Comparison of ENCODE assay signal across 9 mouse cellular contexts in the genomic region with DNA sequence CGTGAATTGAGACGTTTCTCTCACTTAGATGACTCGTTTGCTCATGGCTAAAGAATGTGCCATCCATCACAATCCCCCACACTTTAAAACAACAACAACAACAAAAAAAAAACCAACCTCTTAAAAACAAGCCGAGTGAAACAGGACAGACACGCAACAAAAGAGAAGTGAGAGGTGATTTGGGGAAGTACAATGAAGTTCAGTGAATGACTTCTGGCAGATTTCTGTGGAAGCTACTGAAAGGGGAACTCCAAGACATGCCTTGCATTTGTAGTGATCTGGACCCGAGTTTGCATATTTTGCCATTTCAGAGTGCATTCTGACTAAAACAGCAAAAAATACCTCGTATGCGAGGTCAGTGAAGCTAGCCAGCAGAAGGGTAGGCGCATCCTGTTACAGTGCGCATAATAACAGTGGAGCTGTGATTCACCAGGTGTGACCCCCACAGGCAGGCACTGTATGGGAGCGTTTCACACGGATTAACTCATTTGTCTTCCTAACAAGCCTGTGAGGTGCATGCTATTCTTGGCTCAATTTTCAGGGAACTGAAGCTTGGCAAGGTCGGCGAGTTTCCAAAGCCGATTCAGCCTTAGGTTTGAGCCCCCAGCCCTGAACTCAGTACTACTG. TPM values are rescaled to one million over a fixed set of nuclear protein-coding genes. Genes with fewer than 3 reads are reported as not detected.
DNase-seq lines count a peak whose midpoint lies in the region; ATAC-seq and TF ChIP-seq lines count a peak whose summit lies in the region.
"Had no signal": no experiment of that assay in that cellular context is flagged by ENCODE, and none has a peak within 500 bp of the region (broad histone marks: within the 10 kb centered on the region; RNA-seq: fewer than 3 reads in every experiment).

No protein-coding gene starts in this region.

- H3K4me2 ChIP-seq in midbrain, postnatal 0 days (ENCODE audit: low read depth, low read length, poor library complexity, severe bottlenecking), result 0 out of 2 replicates have a peak overlapping the region, but pooled peaks have one; percentile 23
- H3K4me2 ChIP-seq in midbrain, embryonic 13.5 days (replicated peaks), result no peak overlapping the region
- H3K4me2 ChIP-seq in liver, embryonic 13.5 days, result peak overlapping the region; percentile 23
- peak overlapping the region; percentile 21; the same call in 1 of the 2 replicates for H3K4me2 ChIP-seq in stomach, postnatal 0 days (replicated peaks; ENCODE audit: low read depth)
- H3K4me2 ChIP-seq: midbrain, embryonic 12.5 days had no signal

- peak; percentile 38; the same call in 1 of the 2 replicates for ATAC-seq in frontal cortex, adult (ENCODE audit: low TSS enrichment)
- ATAC-seq in midbrain, postnatal 0 days (ENCODE audit: low FRiP score), result no peak
- ATAC-seq in midbrain, embryonic 13.5 days, result no peak
- ATAC-seq in liver, embryonic 13.5 days (ENCODE audit: low read depth), result no peak
- no peak for ATAC-seq in stomach, postnatal 0 days (ENCODE audit: low FRiP score, low TSS enrichment)

- no peak overlapping the region for H3K9ac ChIP-seq in midbrain, postnatal 0 days (replicated peaks; ENCODE audit: low read length, poor library complexity, severe bottlenecking)
- H3K9ac ChIP-seq in midbrain, embryonic 13.5 days (replicated peaks), result no peak overlapping the region
- H3K9ac ChIP-seq in liver, embryonic 13.5 days, result no peak overlapping the region; the same call in 1 of the 2 replicates
- no peak overlapping the region for H3K9ac ChIP-seq in stomach, postnatal 0 days (ENCODE audit: low read length)
- H3K9ac ChIP-seq: midbrain, embryonic 12.5 days had no signal

- no peak overlapping the region for H3K27ac ChIP-seq in midbrain, postnatal 0 days (ENCODE audit: low read depth, low read length)
- no peak overlapping the region for H3K27ac ChIP-seq in midbrain, embryonic 13.5 days
- no peak overlapping the region for H3K27ac ChIP-seq in liver, embryonic 13.5 days
- H3K27ac ChIP-seq in stomach, postnatal 0 days (replicated peaks), result no peak overlapping the region
- H3K27ac ChIP-seq: midbrain, embryonic 12.5 days had no signal

- H3K4me3 ChIP-seq in midbrain, postnatal 0 days (ENCODE audit: low read depth, low read length), result no peak overlapping the region
- H3K4me3 ChIP-seq in midbrain, embryonic 13.5 days (replicated peaks), result no peak overlapping the region
- no peak overlapping the region for H3K4me3 ChIP-seq in liver, embryonic 13.5 days (replicated peaks)
- H3K4me3 ChIP-seq in stomach, postnatal 0 days (ENCODE audit: low read depth, low read length), result no peak overlapping the region
- H3K4me3 ChIP-seq: midbrain, embryonic 12.5 days had no signal

- peaks cover 4% of the 10 kb centered on the region; the same call in 1 of the 2 replicates for H3K9me3 ChIP-seq in midbrain, postnatal 0 days (ENCODE audit: low read length)
- H3K9me3 ChIP-seq in midbrain, embryonic 13.5 days, result no peaks in the 10 kb centered on the region
- 0 out of 2 replicates have a peak, but pooled peaks cover 3% of the 10 kb centered on the region for H3K9me3 ChIP-seq in liver, embryonic 13.5 days (replicated peaks)
- no peaks in the 10 kb centered on the region for H3K9me3 ChIP-seq in stomach, postnatal 0 days (ENCODE audit: control insufficient read depth, low read length)
- H3K9me3 ChIP-seq: midbrain, embryonic 12.5 days had no signal

- TF ChIP-seq EP300 in stomach, postnatal 0 days (optimal IDR thresholded peaks at IDR 0.05), result no peak

- WGBS in midbrain, postnatal 0 days, result 15% methylated on average over 15 of the region's 15 CpGs
- 24% methylated on average over 15 of the region's 15 CpGs for WGBS in midbrain, embryonic 13.5 days
- 16% methylated on average over 15 of the region's 15 CpGs for WGBS in liver, embryonic 13.5 days (ENCODE audit: insufficient replicate concordance)
- 27% methylated on average over 15 of the region's 15 CpGs for WGBS in stomach, postnatal 0 days

- H3K36me3 ChIP-seq in midbrain, postnatal 0 days (ENCODE audit: insufficient read depth, low read length), result no peaks in the 10 kb centered on the region
- no peaks in the 10 kb centered on the region for H3K36me3 ChIP-seq in midbrain, embryonic 13.5 days
- no peaks in the 10 kb centered on the region; the same call in 1 of the 2 replicates for H3K36me3 ChIP-seq in liver, embryonic 13.5 days
- no peaks in the 10 kb centered on the region for H3K36me3 ChIP-seq in stomach, postnatal 0 days (ENCODE audit: control insufficient read depth, insufficient read depth, low read length)
- H3K36me3 ChIP-seq: midbrain, embryonic 12.5 days had no signal

- no peaks in the 10 kb centered on the region for H3K4me1 ChIP-seq in midbrain, postnatal 0 days (ENCODE audit: insufficient read depth, low read length)
- H3K4me1 ChIP-seq in midbrain, embryonic 13.5 days (replicated peaks), result peaks cover 12% of the 10 kb centered on the region; the same call in 1 of the 2 replicates
- H3K4me1 ChIP-seq in liver, embryonic 13.5 days (replicated peaks), result peaks cover 48% of the 10 kb centered on the region
- 0 out of 2 replicates have a peak, but pooled peaks cover 6% of the 10 kb centered on the region for H3K4me1 ChIP-seq in stomach, postnatal 0 days (replicated peaks; ENCODE audit: control insufficient read depth, insufficient read depth)

- DNase-seq in frontal cortex, postnatal 36 days (ENCODE audit: low spot score in 2 of 2), result no peak
- peak; percentile 45 for DNase-seq in midbrain, postnatal 0 days (ENCODE audit: low spot score)
- DNase-seq in liver, embryonic 13.5 days, result no peak
- no peak for DNase-seq in stomach, postnatal 0 days (ENCODE audit: low spot score)
- DNase-seq in urinary bladder, postnatal 10 days (ENCODE audit: low spot score), result no peak
- DNase-seq in gastrocnemius, adult 8-10 months (ENCODE audit: low spot score in 2 of 2), result no peak

- no peaks in the 10 kb centered on the region for H3K27me3 ChIP-seq in midbrain, postnatal 0 days (ENCODE audit: insufficient read depth, low read length)
- no peaks in the 10 kb centered on the region for H3K27me3 ChIP-seq in midbrain, embryonic 13.5 days
- peaks cover 18% of the 10 kb centered on the region for H3K27me3 ChIP-seq in liver, embryonic 13.5 days
- no peaks in the 10 kb centered on the region for H3K27me3 ChIP-seq in stomach, postnatal 0 days (ENCODE audit: control insufficient read depth, insufficient read depth, low read length)
- H3K27me3 ChIP-seq: midbrain, embryonic 12.5 days had no signal

- no peak for TF ChIP-seq CTCF in midbrain, postnatal 0 days (IDR thresholded peaks at IDR 0.05)
- no peak for TF ChIP-seq CTCF in stomach, postnatal 0 days (IDR thresholded peaks at IDR 0.05; ENCODE audit: low read depth)

RNA-seq across cellular contexts. Expression of a gene that starts 17.4 kb away (rescaled TPM):
- total RNA-seq in midbrain, postnatal 0 days (2014; rRNA removed), result 19.4 and 20.8 TPM in 2 replicates
- 8.5 and 9.5 TPM in 2 replicates for polyA plus RNA-seq in midbrain, postnatal 0 days (2015; fragmentation: Nextera tagmentation; extraction: Ambion mirVana)
- 8.3 and 9.3 TPM in 2 replicates for polyA plus RNA-seq in midbrain, embryonic 13.5 days (2015; fragmentation: Nextera tagmentation; extraction: Ambion mirVana)
- polyA plus RNA-seq in liver, embryonic 13.5 days (2015; fragmentation: Nextera tagmentation; extraction: Ambion mirVana), result 34.7 and 39.3 TPM in 2 replicates
- polyA plus RNA-seq in stomach, postnatal 0 days (2015; fragmentation: Nextera tagmentation; extraction: Ambion mirVana), result 10.6 and 11.9 TPM in 2 replicates
- 10 to 100 TPM; 11.8 to 14.4 (median 13.5) TPM for total RNA-seq in gastrocnemius, adult 8-10 months (2022)
